Mouse (Mus musculus) midbrain, embryonic 11.5 days (tissue): ENCODE measurements at regions not wholly inside any gene's neighbourhood (a gene's known extent, or its start where the extent isn't known, plus 50 kb on each side); places are given as distances from the start of the nearest gene placed in this dataset.
A peak's percentile ranks its signal among the peaks of the same experiment; 100 is the strongest.

Source experiments
- ATAC-seq: fragments of 200-750 bp; cut with Nextera tagmentation; 2 replicates; pipeline ENCODE4 v1.8.0; 2017; ENCODE audit warnings: moderate TSS enrichment, moderate library complexity; ENCODE audit not compliant: low FRiP score
- DNase-seq: peaks from one replicate; pipeline ENCODE4 v3.0.0; 2015; ENCODE audit warnings: low spot score; ENCODE audit errors: missing footprints
- H3K27ac ChIP-seq: fragments of 300-500 bp; sonication (generic); 2 replicates; pipeline ENCODE4 v1.5.1; 2014; ENCODE audit warnings: low read depth, low read length
- H3K27me3 ChIP-seq: fragments of 300-500 bp; sonication (generic); 2 replicates; pipeline ENCODE4 v1.6.1; 2014; ENCODE audit warnings: mild to moderate bottlenecking, low read length, moderate library complexity, mixed read lengths; ENCODE audit not compliant: control insufficient read depth, insufficient read depth
- H3K36me3 ChIP-seq: fragments of 300-500 bp; sonication (generic); 2 replicates; pipeline ENCODE4 v1.6.1; 2014; ENCODE audit warnings: mild to moderate bottlenecking, low read length, moderate library complexity, mixed read lengths; ENCODE audit not compliant: control insufficient read depth, insufficient read depth
- H3K4me1 ChIP-seq: fragments of 300-500 bp; sonication (generic); 2 replicates; pipeline ENCODE4 v1.6.1; 2014; ENCODE audit warnings: low read length; ENCODE audit not compliant: control insufficient read depth, insufficient read depth
- H3K4me2 ChIP-seq: fragments of 300-500 bp; sonication (generic); 2 replicates; pipeline ENCODE4 v1.6.1; 2014; ENCODE audit warnings: mild to moderate bottlenecking, moderate library complexity
- H3K4me3 ChIP-seq: fragments of 300-500 bp; sonication (generic); 2 replicates; pipeline ENCODE4 v1.5.1; 2014; ENCODE audit warnings: low read depth, low read length
- H3K9ac ChIP-seq: fragments of 300-500 bp; sonication (generic); 2 replicates; pipeline ENCODE4 v1.6.1; 2014; ENCODE audit warnings: low read length
- H3K9me3 ChIP-seq: fragments of 300-500 bp; sonication (generic); 2 replicates; pipeline ENCODE4 v1.6.1; 2016; ENCODE audit warnings: low read length; ENCODE audit not compliant: control insufficient read depth
- WGBS: fragments of 180-500 bp; shearing (Covaris S2); extraction: QIAGEN DNeasy Blood & Tissue Kit; methylation state at CpG from one replicate; pipeline ENCODE4 v1.1.7; 2014; 5-methylcytosine and 5-hydroxymethylcytosine counted together

DNA sequence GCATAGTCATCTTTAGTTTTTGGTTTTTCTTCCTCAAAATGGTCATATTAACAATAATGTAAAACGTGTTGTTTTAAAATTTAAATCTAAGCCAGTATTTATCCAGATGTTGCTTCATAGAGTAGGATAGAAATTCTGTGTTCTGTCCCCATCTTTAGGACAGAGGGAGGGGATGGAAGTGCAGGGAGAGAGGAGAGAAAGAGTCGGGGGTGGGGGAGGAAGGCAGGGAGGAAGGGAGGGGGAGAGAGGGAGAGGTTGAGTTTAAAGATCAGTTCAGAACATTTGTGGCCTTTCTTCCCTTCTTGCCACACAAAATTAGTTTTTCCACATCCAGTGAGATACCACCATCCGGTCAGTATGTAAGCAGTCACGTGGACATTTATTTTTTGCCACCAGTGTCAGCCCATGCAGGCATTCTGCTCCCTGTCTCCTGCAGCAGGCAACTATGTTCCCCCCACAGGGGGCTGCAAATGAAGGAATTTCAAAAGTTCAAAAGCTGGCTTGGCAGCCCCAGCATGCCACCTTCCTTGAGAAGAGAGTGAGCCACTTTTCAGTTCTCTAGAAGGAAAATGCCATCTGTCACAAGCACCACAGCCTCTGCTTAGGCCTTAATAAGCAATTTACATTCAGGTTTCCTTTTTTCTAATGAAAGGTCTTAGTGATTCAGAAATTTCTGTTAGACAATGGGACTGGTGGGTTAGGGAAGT, 137.7 kb upstream of the Trpc4 start:
- H3K4me3 ChIP-seq = no peak overlapping the region
- H3K27me3 ChIP-seq = no peaks in the 10 kb centered on the region; the same call in 1 of the 2 replicates
- ATAC-seq (peak; percentile 60; the same call in 1 of the 2 replicates), DNase-seq (no peak)
- no peak overlapping the region for H3K9ac ChIP-seq
- H3K4me2 ChIP-seq = no peak overlapping the region
- WGBS = 24% methylated on average over 4 of the region's 4 CpGs
- H3K36me3 ChIP-seq = no peaks in the 10 kb centered on the region
- H3K27ac ChIP-seq = no peak overlapping the region; the same call in 1 of the 2 replicates
- peaks cover 13% of the 10 kb centered on the region for H3K4me1 ChIP-seq
- no peaks in the 10 kb centered on the region for H3K9me3 ChIP-seq

DNA sequence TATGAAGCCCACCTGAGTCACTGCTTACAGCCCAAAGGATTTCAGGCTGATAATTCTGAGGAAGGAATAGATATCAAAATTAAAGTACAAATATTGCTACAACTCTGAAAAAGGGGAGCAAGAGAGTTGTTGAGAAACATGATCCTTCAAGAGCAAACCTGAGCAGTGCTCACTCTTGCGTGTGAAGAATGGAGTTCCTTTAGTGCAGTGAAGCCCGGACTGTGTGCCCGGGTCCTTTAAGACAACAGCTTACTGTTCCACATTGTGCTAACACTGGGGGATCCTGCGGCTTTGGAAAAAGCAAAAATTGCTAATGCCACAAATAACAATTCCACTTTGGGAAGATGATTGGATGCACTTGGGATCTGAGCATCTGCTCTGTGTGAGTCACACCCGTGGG, 139.0 kb upstream of the Trpc4 start:
- Histone ChIP-seq H3K27ac (no peak overlapping the region), H3K4me1 (peaks cover 13% of the 10 kb centered on the region), H3K27me3 (no peaks in the 10 kb centered on the region), H3K9me3 (no peaks in the 10 kb centered on the region), H3K4me3 (no peak overlapping the region), H3K36me3 (no peaks in the 10 kb centered on the region), H3K9ac (no peak overlapping the region), H3K4me2 (no peak overlapping the region)
- DNase-seq = no peak
- no peak for ATAC-seq
- 57% methylated on average over 5 of the region's 5 CpGs for WGBS

DNA sequence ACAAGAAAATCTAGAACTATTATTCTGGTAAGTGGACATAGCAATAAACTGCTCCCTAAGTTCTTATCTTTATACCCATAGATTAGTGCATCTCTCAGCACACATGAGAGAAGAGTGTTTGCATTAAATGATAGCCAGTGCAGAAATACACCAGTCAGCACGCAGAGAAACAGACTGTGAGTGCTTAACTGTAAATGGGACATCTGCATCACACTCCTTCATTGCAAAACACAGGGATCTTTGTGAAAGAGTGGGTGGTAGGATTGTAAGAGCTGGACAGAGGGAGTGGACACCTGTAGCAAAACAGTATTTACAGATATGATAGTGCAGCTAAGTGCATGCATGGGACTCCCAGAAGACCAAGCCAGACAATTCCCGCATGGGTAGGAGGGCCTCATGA, 144.8 kb upstream of the Trpc4 start:
- H3K27me3 ChIP-seq = no peaks in the 10 kb centered on the region
- H3K4me1 ChIP-seq = no peaks in the 10 kb centered on the region
- no peak overlapping the region for H3K9ac ChIP-seq
- no peaks in the 10 kb centered on the region for H3K9me3 ChIP-seq
- no peaks in the 10 kb centered on the region for H3K36me3 ChIP-seq
- peak; percentile 74 for DNase-seq
- no peak overlapping the region for H3K27ac ChIP-seq
- H3K4me3 ChIP-seq = no peak overlapping the region
- 89% methylated on average over 2 of the region's 2 CpGs for WGBS
- no peak overlapping the region for H3K4me2 ChIP-seq
- no peak for ATAC-seq

DNA sequence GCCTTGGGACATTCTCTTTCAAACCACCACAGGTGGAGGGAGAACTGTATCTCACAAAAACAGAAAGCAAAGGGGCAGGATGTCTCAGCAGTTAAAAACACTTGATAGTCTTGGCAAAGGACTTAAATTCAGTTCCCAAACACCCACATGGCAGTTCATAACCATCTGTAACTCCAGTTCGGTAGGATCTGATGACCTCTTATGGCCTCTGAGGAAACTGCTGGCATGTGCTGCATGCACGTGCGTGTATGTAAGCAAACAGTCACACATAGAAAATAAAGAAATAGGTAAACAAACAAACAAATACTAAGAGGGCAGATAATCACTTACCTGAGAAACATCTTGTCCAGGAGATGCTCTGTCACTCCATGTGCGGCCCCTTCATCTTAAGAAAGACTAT, 129.4 kb upstream of the Ufm1 start:
- Histone ChIP-seq H3K4me2 (no peak overlapping the region), H3K27ac (no peak overlapping the region), H3K4me1 (peaks cover 3% of the 10 kb centered on the region; the same call in 1 of the 2 replicates), H3K27me3 (no peaks in the 10 kb centered on the region), H3K9ac (no peak overlapping the region), H3K4me3 (no peak overlapping the region), H3K36me3 (no peaks in the 10 kb centered on the region), H3K9me3 (no peaks in the 10 kb centered on the region)
- WGBS = 87% methylated on average over 4 of the region's 4 CpGs
- ATAC-seq (no peak), DNase-seq (no peak)

DNA sequence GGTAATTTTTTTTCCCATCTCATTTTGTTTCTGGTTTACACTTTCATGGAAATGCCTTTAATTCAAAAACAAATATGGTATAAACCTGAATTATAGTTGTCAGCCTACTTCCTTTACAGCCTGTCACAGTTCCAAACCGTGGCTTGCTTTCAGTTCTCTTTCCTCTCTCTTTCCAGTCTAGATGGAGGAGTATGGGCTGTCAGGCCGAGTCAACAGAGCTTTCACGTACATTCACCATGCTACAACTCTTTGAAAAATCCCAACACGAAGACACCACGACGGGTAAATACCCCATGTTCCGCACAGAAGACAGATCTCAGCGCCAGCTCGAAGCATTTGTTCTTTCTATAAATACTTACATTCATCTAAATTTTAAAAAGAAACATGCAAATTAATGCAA, 125.2 kb upstream of the Ufm1 start:
- Histone ChIP-seq H3K4me2 (no peak overlapping the region), H3K9ac (no peak overlapping the region), H3K27ac (no peak overlapping the region), H3K27me3 (no peaks in the 10 kb centered on the region), H3K4me3 (no peak overlapping the region), H3K36me3 (no peaks in the 10 kb centered on the region), H3K4me1 (no peaks in the 10 kb centered on the region), H3K9me3 (no peaks in the 10 kb centered on the region)
- 89% methylated on average over 9 of the region's 9 CpGs for WGBS
- DNase-seq (peak; percentile 17), ATAC-seq (no peak)

DNA sequence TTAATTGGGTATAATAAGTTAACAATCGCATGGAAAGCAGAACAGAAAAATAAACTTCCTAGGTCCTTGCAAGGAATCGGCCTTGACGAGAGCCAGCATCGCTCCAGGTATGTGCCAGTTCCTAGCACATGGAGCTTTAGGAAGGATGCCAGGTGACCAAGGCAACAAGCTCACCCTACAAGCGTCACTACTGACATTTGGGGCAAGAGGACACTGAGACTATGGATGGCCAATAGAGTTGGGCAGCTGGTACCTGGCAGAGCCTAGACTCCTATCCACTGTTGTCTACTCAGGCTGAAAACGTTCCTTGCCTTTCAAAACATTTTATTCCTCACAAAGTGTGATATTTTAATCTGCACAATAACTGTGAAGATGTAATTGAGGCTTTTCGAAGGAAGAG, 124.6 kb upstream of the Ufm1 start:
- ATAC-seq (no peak), DNase-seq (peak; percentile 35)
- no peaks in the 10 kb centered on the region for H3K36me3 ChIP-seq
- H3K27ac ChIP-seq = no peak overlapping the region
- H3K9me3 ChIP-seq = no peaks in the 10 kb centered on the region
- no peaks in the 10 kb centered on the region for H3K27me3 ChIP-seq
- H3K4me1 ChIP-seq = no peaks in the 10 kb centered on the region
- no peak overlapping the region for H3K4me2 ChIP-seq
- WGBS = 89% methylated on average over 7 of the region's 7 CpGs
- H3K9ac ChIP-seq = no peak overlapping the region
- no peak overlapping the region for H3K4me3 ChIP-seq

DNA sequence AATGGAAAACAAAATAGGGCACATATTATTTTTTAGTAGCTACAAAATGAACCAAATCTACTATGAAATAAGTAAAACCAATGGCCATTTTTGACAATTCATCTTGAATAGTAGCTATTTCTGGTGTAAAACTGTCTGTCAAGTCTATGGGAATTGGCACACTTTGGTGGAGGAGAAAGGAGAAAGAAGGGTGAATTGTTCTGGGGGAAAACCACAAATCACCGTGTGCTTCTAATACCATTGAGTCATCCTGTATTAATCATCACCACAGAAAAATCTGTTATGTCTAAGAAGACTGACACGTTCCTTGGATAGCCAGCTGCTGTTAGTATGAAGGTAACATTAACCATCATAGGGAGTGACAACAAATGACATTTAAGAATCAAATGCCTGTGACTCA, 123.7 kb upstream of the Ufm1 start:
- H3K36me3 ChIP-seq = no peaks in the 10 kb centered on the region
- H3K9ac ChIP-seq = no peak overlapping the region
- H3K4me2 ChIP-seq = no peak overlapping the region
- H3K27me3 ChIP-seq = no peaks in the 10 kb centered on the region
- no peak overlapping the region for H3K4me3 ChIP-seq
- H3K9me3 ChIP-seq = no peaks in the 10 kb centered on the region
- 92% methylated on average over 2 of the region's 2 CpGs for WGBS
- H3K4me1 ChIP-seq = no peaks in the 10 kb centered on the region
- ATAC-seq (no peak), DNase-seq (peak; percentile 49)
- H3K27ac ChIP-seq = no peak overlapping the region

DNA sequence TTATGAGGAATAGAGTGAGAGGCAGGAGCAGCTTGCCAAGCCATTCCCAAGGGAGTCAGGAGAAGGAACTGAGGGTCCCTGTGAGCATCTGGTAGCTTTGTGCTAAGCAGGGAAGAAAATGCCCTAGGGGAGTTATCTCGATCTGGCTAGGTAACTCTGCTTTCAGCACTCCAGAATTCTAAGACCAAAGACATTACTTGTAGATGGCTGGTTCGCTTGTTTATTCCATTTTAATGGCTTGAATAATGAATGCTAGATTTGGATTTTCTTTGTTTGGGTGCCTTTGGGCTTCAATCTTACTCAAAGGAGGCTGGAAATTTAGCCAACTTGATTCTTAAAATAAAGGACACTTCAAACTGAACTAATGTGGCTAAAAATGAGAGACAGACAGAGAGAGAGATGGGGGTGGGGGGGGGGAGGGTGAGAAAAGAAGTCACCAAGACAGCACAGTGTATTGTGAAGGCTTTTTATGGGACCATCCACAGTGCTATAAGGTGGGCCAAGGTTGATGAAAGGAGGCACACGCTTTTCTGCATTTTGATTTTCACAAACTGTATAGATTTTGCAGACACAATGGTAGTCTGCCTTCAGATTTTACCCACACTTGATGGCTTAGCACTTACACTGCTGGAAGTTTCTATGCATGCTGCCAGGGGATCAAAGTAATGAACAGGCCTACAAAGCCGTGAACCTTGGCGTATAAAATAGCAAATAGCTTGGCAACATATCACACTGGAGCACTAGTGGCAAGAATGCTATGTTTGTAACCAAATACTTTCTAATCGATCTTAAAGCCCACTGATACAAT, 121.3 kb upstream of the Ufm1 start:
- DNase-seq (peak; percentile 49), ATAC-seq (no peak)
- H3K4me1 ChIP-seq = no peaks in the 10 kb centered on the region

DNA sequence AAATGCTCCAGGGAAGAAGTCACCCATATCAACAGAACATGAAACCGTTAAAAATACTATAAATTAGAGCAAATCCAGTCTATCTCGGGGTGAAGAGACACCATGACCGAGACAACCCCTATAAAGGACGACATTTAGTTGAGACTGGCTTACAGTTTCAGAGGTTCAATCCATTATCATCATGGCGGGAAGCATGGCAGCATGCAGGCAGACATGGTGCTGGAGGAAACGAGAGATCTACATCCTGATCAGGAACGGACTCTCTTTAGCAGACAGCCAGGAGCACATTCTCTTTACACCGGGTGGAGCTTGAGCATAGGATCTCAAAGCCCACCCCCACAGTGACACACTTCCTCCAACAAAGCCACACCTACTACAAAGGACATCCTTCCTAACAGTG, 118.7 kb upstream of the Ufm1 start:
- ATAC-seq (no peak), DNase-seq (peak; percentile 66)
- Histone ChIP-seq H3K4me1 (no peaks in the 10 kb centered on the region), H3K4me3 (no peak overlapping the region), H3K27me3 (no peaks in the 10 kb centered on the region), H3K36me3 (no peaks in the 10 kb centered on the region), H3K9me3 (no peaks in the 10 kb centered on the region), H3K9ac (no peak overlapping the region), H3K4me2 (no peak overlapping the region), H3K27ac (no peak overlapping the region)
- 92% methylated on average over 8 of the region's 8 CpGs for WGBS

More for the DNA sequence above, 121.3 kb upstream of the Ufm1 start:
- Histone ChIP-seq H3K4me3 (no peak overlapping the region), H3K27me3 (no peaks in the 10 kb centered on the region), H3K4me2 (no peak overlapping the region), H3K36me3 (no peaks in the 10 kb centered on the region), H3K27ac (no peak overlapping the region), H3K9ac (no peak overlapping the region), H3K9me3 (no peaks in the 10 kb centered on the region)
- 85% methylated on average over 6 of the region's 6 CpGs for WGBS
